Mouse (Mus musculus): ENCODE results near the gene Acsm3.

- TF ChIP-seq CTCF (IDR thresholded peaks at IDR 0.05; ENCODE audit: low read depth): no peak
- no peak for TF ChIP-seq EP300 (optimal IDR thresholded peaks at IDR 0.05)
These were observed 40.3 kb downstream of the Acsm3 start for GRCm38 (mm10) chr7:119800991-119801390.
